Mouse (Mus musculus): Measurements from ENCODE around the gene Cnn1.

Cnn1 gene

GRCm38 (mm10) chr9:22156497-22157245 lies 57.7 kb downstream of the Cnn1 start, which contains the start of gene Pigyl:
Gene Pigyl (plus strand): TSS chr9:22156846.
- DNase-seq (ENCODE audit: extremely low spot score, low read depth, low spot score): peak; percentile 94

GRCm38 (mm10) chr9:22157516-22158265 lies 58.7 kb downstream of the Cnn1 start:
- no peak for DNase-seq (ENCODE audit: extremely low spot score, low read depth, low spot score)
